Mouse (Mus musculus) embryo, embryonic 10 days (tissue): ENCODE results near the gene Fancg.
"Not testable (repeated sequence)": the region's sequence is repeated elsewhere in the genome, so short reads cannot be mapped to it uniquely, and the experiment has no call there.

Experiments used
- DNase-seq: peaks from one replicate; pipeline ENCODE4 v3.0.0-alpha.2; 2015; ENCODE audit warnings: low spot score

Gene Fancg

GRCm38 (mm10) chr4:42999451-43000140, 10.7 kb downstream of the Fancg start:
- peak; percentile 76 for DNase-seq

DNA sequence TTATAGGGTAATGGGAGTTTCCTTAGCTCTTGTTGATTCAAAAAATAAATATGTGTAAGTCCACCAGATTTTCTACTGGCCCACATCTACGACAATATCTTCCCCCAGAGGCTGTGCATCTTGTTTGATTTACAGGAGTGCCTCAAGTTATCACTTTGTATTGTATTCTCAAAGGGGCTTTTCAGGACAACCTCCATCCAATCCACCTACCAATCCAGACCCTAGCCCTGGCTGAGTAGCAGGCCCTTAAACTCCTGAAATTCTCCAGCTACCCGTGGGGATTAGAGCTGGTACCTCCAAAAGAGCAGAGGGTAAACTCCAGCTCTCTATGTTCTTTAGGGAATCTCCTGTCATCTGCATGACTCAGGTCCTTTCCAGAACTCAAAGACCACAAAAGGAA, 12.3 kb downstream of the Fancg start:
- no peak for DNase-seq

GRCm38 (mm10) chr4:42988296-42988695, 22.0 kb downstream of the Fancg start:
- no peak for DNase-seq

- DNase-seq: not testable (repeated sequence)
These were observed 29.8 kb downstream of the Fancg start for GRCm38 (mm10) chr4:42980467-42980866.

- DNase-seq: no peak
These were observed 32.2 kb downstream of the Fancg start for GRCm38 (mm10) chr4:42978062-42978461.

DNA sequence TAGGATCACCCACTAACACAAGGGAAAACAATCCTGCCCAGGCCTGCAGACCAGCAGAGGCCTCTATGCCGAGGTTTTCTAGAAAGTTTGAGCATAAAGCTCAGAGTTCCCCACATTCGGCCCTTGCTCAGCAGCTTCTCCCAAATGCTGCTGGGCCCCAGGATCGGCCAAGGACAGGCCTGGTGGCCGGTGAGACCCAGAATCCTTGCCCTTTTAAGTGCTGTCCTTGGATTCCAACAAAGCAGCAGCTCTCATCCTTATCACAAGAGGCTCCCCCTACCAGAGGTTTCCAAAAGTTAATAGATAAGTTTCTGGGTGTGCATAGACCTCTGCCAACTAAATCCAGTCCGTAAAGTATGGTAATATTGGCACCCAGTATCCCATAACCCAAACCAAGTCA, 36.4 kb downstream of the Fancg start:
- DNase-seq: no peak

DNA sequence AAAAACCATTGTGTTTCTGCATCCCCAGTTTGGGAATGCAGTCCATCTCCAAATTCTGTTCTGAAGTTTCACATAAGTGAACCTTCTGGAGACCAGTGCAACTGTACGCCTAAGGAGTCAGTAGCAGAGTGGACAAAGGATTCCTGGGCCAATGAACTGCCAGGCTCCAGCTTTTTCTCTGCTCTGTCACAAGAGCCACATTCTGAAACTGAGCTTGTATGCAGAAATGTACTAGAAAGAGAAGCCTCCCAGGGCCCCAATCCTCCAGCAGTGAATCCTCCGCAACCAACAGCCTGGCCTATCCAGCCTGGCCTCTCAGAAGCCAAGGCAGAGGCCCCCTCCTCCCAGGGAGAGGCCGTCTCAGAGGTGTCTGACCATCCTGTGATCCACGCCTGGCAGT, 37.4 kb downstream of the Fancg start:
- DNase-seq: no peak

GRCm38 (mm10) chr4:42969304-42969703, 41.0 kb downstream of the Fancg start, which contains the start of gene 1700022I11Rik:
TSS of gene 1700022I11Rik (plus strand) at chr4:42969604.
- DNase-seq: no peak

GRCm38 (mm10) chr4:42965039-42965719, 45.1 kb downstream of the Fancg start:
- peak; percentile 81 for DNase-seq

DNA sequence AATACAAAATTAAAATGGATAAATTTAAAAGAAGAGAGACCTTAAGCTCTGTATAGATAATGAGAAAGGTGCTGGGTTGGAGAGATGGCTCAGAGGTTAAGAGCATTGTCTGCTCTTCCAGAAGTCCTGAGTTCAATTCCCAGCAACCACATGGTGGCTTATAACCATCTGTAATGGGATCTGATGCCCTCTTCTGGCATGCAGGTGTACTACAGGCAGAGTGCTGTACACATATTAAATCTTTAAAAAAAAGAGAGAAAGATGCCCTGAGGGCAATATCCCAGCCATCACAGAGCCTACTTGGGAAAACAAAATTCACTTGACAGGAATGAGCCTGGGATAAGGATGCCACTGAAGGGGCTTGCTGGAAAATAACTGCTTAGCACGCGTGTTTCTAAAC, 46.8 kb downstream of the Fancg start:
- DNase-seq: no peak

- DNase-seq: peak; percentile 72
These were observed 48.7 kb downstream of the Fancg start for GRCm38 (mm10) chr4:42961592-42961991.

DNA sequence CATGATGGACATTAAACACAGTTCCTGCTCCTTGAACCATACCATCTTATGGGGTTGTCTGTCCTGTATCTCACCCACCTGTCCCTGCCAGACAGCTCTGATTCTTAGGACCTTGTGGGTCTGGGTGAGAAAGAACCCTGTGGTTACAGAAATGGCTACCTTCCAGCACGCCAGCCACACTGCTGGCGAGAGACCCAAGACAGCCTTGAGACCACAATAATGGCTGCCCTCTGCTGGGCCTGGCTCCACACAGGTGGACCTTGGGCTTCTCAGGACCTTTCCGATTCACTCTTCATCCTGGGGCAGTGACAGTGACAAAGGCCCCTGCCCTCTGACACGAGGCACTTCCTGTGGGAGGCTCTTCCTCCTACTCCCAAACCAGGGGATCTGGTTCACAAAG, 50.9 kb downstream of the Fancg start:
- no peak for DNase-seq

- DNase-seq: no peak
These were observed 51.4 kb downstream of the Fancg start for GRCm38 (mm10) chr4:42958942-42959341.

DNA sequence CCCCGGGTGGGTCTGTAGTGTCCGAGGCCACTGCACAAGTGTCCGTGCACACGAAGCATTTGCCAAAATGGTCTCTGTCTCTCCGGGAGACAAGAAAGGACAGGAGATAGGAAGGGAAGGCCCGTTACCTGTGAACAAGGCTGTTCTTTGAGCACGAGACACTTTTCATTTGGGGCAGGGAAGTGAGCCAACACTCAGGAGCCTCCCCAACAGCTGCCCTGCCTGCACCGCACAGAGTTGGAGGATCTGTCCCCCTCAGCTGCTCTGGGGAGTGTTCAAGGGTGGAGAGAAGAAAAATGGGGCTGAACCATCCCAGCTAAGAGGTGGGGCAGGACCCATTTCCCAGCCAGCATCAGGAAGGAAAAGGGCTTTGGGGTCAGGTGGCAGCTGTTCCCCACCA, 52.3 kb downstream of the Fancg start:
- DNase-seq: no peak

DNA sequence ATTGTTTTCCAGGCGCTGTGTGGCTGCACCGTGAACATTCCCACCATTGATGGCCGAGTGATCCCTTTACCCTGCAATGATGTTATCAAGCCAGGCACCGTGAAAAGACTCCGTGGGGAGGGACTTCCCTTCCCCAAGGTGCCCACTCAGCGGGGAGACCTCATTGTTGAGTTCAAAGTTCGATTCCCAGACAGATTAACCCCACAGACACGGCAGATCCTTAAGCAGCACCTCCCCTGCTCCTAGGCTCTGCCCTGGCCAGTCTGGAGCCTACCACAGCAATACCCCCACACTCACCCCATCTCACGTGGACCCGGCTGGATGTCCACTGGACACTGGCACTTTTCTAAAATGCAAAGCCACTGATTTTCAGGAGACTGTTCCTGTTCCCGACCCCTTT, 53.0 kb downstream of the Fancg start:
- DNase-seq: no peak

DNA sequence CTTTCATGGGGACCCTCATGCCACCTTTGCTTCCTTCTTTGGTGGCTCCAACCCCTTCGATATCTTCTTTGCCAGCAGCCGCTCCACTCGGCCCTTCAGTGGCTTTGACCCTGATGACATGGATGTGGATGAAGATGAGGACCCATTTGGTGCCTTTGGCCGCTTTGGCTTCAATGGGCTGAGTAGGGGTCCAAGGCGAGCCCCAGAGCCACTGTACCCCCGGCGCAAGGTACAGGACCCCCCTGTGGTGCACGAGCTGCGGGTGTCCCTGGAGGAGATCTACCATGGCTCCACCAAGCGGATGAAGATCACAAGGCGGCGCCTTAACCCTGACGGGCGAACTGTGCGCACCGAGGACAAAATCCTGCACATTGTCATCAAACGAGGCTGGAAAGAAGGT, 53.7 kb downstream of the Fancg start:
- DNase-seq: no peak

GRCm38 (mm10) chr4:42955200-42955599, 55.1 kb downstream of the Fancg start:
- no peak for DNase-seq

DNA sequence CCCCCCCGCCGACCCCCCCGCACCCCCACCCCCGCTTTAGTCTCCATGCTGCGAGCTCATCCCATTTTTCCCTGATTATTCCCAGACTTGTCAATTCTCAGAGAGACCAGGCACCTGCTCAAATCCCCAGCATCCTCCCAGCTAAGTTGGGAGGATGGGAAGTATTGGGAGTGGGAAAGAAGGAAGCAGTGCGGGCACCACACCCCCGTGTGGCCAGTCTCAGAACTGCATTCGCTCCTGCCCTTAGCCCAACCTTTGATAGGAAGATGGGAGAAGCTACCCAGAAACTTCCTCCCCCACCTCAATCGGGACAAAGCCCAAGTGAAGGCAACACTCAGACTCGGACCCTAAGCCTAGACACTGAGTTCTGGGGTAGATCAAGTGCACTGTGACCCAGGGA, 56.0 kb downstream of the Fancg start:
- DNase-seq: peak; percentile 80

GRCm38 (mm10) chr4:42953435-42954094, 56.7 kb downstream of the Fancg start:
- DNase-seq: no peak

DNA sequence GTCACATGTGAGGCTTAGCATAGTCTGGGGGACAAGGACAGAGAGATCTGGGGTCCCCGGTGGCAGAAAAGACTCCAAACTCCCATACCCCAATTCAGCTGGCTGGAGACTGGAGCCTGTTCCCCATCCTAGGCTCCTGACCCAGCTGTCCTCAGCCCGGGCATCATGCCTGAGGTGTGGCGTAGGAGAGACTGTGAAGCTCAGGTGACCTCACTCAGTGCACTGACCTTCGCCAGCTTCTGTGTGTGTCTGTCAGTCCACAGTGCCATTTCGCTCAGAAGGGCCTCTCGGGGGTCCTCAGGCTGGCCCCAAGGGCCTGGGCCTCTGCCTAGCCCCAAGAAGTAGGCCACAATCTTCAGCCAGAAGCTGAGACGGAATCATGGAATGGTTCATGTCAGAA, 57.7 kb downstream of the Fancg start:
- DNase-seq: no peak
